Mouse (Mus musculus) B cell, adult 2 months (primary cell): ENCODE data around the gene Mmp11.
A peak's percentile ranks its signal among the peaks of the same experiment; 100 is the strongest.

ENCODE experiments used
- DNase-seq, 2 experiments: peaks; one replicate each; pipeline ENCODE4 v3.0.0; 2022

Gene Mmp11

GRCm38 (mm10) chr10:75935680-75936541 is at the start of gene Mmp11:
Mmp11 (minus strand) TSS chr10:75936496.
- peak; percentile 77 to 81 for DNase-seq

GRCm38 (mm10) chr10:75979432-75979831 is 43.1 kb upstream of the Mmp11 start:
- DNase-seq, result no peak

GRCm38 (mm10) chr10:75978835-75979157 is 42.5 kb upstream of the Mmp11 start:
- no peak for DNase-seq

- DNase-seq, result peak; percentile 13 to 14
Measured at GRCm38 (mm10) chr10:75978119-75978834, 42.0 kb upstream of the Mmp11 start.

- DNase-seq, result peak; percentile 62 to 69
Measured at GRCm38 (mm10) chr10:75975216-75975615, 38.9 kb upstream of the Mmp11 start.

- no peak for DNase-seq
Measured at GRCm38 (mm10) chr10:75973846-75974245, 37.5 kb upstream of the Mmp11 start.

GRCm38 (mm10) chr10:75954381-75954811 is 18.1 kb upstream of the Mmp11 start, which contains the start of gene Gm5134:
Gm5134 (plus strand) TSS chr10:75954514.
- DNase-seq, result peak in 1 of 2 experiments; percentile 21

- DNase-seq, result peak; percentile 68 to 73
Measured at GRCm38 (mm10) chr10:75951424-75952050, 15.2 kb upstream of the Mmp11 start.

- peak; percentile 60 to 63 for DNase-seq
Measured at GRCm38 (mm10) chr10:75950791-75951210, 14.5 kb upstream of the Mmp11 start.

GRCm38 (mm10) chr10:75949053-75950045 is 13.1 kb upstream of the Mmp11 start:
- peak; percentile 75 to 80 for DNase-seq

- DNase-seq, result peak; percentile 37 to 46
Measured at GRCm38 (mm10) chr10:75948079-75948478, 11.8 kb upstream of the Mmp11 start.

GRCm38 (mm10) chr10:75945896-75946295 is 9.6 kb upstream of the Mmp11 start:
- no peak for DNase-seq

- no peak for DNase-seq
Measured at GRCm38 (mm10) chr10:75945213-75945612, 8.9 kb upstream of the Mmp11 start.

- no peak for DNase-seq
Measured at GRCm38 (mm10) chr10:75944066-75944772, 7.9 kb upstream of the Mmp11 start.

GRCm38 (mm10) chr10:75942736-75943477 is 6.6 kb upstream of the Mmp11 start, which contains the start of gene Vpreb3:
Vpreb3 (plus strand) TSS chr10:75943057.
- no peak for DNase-seq

- no peak for DNase-seq
Measured at GRCm38 (mm10) chr10:75941042-75941824, 4.9 kb upstream of the Mmp11 start.

GRCm38 (mm10) chr10:75940520-75940919 is 4.2 kb upstream of the Mmp11 start, which contains the start of gene Gm867:
Gm867 (minus strand) TSS chr10:75940672.
- DNase-seq, result no peak

- no peak for DNase-seq
Measured at GRCm38 (mm10) chr10:75939481-75940234, 3.4 kb upstream of the Mmp11 start.
